Mouse (Mus musculus) bone marrow, adult 2 months (tissue): ENCODE results near the gene Kcng3.

ENCODE experiments used
- CTCF ChIP-seq: fragments of 200-500 bp; IDR thresholded peaks from 2 replicates; pipeline ENCODE4 v1.5.1; 2011; ENCODE audit warnings: low read length, control low read depth; ENCODE audit not compliant: control insufficient read depth, insufficient read depth
- POLR2A ChIP-seq: fragments of 200-500 bp; IDR thresholded peaks from 2 replicates; pipeline ENCODE4 v1.6.1; 2011; ENCODE audit warnings: low read depth, mild to moderate bottlenecking, control low read depth, low read length, borderline replicate concordance; ENCODE audit not compliant: control insufficient read depth

GRCm38 (mm10) chr17:83538694-83539093 lies 93.0 kb downstream of the Kcng3 start:
- TF ChIP-seq POLR2A: no peak
- no peak for TF ChIP-seq CTCF
